Mouse (Mus musculus): ENCODE measurements around the gene Gpc5.

The Gpc5 gene

DNA sequence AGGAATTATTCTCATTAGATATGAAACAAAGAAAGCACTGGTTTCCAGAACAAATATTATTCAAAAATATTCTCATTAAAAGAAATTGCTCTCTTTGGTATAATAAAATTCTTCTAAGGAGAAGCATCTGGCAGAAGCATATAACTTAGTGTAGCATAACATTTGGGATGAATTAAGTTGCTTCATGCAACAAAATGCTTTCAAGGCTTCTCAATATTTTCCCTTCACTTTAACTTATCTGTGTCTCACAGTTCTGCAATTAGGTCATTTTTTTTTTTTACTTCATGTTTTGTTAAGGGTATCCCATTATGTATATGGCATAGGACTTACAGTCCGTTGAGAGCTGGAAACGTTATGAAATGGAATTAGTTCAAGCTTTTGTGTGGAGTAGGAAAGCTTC lies 250.6 kb downstream of the Gpc5 start:
- DNase-seq (ENCODE audit: extremely low read depth, insufficient read length, low spot score), result no peak

DNA sequence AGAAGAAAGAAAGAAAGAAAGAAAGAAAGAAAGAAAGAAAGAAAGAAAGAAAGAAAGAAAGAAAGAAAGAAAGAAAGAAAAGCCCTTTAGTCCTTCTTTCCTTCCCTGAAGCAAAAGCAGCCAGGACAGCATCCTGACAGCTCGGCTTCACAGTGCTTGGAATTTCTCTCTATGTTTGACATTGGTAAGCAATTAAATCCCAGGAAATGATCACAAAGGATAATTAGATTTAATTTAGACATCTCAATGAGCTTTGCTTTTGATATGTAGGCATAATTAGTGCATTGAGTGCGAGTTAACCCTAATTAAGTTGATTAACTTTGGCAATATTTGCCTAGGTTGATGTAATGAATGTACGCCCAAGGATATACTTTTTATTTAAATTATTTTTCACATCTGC lies 257.4 kb downstream of the Gpc5 start:
- DNase-seq (ENCODE audit: extremely low read depth, insufficient read length, low spot score), result no peak

DNA sequence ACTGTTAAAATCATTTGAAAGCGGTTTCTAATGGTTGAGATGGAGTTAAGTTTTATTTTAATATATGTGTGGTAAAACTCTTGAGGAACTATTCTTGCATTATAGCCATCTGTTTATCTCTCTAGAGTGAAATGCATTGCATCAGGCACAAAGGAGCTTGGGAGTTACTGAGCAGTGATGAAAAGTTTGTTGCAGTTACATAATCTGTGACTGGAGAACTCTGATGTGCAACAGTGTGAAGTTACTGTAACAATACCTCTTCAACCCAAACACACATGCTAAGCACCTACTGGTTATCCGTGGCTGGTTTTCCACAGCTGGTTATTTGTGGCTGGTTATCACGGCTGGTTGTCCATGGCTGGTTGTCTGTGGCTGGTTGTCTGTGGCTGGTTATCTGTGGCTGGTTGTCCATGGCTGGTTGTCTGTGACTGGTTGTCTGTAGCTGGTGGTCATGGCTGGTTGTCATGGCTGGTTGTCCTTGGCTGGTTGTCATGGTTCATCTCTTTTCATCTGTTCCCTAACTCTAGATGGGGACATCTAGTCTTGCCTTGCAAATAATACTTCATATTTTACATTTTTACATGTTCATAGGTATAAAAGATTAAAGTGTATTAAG lies 273.4 kb downstream of the Gpc5 start:
- no peak for DNase-seq (ENCODE audit: extremely low read depth, insufficient read length, low spot score)

DNA sequence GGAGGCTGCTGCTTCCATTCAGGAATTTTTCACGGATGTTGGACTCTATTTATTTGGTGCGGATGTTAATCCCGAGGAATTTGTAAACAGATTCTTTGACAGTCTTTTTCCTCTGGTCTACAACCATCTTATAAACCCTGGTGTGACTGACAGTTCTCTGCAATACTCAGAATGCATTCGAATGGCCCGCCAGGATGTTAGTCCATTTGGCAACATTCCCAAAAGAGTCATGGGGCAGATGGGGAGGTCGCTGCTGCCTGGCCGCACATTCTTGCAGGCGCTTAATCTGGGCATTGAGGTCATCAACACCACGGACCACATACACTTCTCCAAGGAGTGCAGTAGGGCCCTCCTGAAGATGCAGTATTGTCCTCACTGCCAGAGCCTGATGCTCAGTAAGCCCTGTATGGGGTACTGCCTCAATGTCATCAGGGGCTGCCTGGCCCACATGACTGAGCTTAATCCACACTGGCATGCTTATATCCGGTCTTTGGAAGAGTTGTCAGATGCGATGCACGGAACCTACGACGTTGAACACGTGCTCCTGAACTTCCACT lies 277.7 kb downstream of the Gpc5 start:
- DNase-seq (ENCODE audit: extremely low read depth, insufficient read length, low spot score), result no peak

DNA sequence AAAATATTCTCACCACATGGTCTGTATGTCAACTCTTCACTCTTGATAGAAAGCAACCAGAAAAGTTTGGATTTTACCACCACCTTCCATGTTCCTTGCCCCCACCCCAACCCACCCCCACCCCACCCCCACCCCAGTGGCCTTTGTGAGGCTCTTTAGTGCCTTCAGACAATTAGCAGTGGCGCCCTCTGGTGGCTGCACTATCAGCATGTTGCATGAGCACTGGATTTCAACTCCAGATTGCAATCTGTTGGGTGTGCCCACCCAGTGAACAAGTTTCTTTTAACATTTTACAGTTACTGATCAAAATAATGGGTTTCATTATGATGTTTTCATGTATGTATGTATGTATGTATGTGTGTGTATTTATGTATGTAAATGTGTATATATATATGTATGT lies 279.1 kb downstream of the Gpc5 start:
- no peak for DNase-seq (ENCODE audit: extremely low read depth, insufficient read length, low spot score)

DNA sequence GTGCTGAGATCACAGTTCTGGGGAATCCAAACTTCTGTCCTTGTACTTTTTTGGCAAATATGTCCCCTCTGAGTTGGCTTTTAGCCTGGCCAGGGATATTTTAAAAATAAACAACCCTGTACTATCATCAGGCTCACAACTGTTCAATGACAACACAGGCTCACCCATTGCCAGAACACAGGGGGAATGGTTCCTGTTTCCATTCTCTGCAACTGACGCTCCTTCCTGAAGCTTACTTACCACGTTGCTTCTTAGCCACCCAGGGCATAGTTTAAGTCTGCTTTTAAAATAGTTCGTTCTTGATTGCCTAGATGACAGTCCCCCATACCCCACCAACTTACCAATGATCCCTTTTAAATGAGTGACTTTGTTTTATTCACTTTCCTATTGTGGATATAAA lies 299.8 kb downstream of the Gpc5 start:
- no peak for DNase-seq (ENCODE audit: extremely low read depth, insufficient read length, low spot score)

DNA sequence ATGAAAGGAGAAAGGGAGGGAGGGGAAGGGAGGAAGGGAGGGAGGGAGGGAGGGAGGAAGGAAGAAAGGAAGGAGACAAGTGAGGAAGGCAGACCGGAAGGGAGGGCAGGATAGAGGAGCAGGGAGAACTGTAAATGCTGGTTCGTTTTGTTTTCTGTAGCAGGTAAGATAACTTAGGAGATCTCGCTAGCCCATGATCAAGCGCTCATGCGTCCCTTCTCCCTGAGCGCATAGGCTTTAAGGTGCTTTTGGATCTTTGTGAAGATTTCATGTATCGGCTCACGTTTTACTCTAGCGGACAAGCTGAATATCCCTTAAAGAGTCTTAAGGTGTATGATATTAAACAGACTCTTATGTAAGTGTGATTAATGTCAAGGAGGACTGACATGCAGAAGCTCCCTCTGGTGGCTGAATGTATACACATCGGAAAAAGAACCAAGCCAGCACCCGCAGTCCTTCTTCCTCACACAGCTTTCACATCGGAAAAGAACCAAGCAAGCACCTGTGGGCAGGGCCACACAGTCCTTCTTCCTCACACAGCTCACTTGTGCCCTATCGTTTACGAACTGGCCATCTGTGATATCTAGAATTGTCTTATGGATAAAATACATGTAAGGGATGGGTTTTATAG lies 301.0 kb downstream of the Gpc5 start:
- no peak for DNase-seq (ENCODE audit: extremely low read depth, insufficient read length, low spot score)

DNA sequence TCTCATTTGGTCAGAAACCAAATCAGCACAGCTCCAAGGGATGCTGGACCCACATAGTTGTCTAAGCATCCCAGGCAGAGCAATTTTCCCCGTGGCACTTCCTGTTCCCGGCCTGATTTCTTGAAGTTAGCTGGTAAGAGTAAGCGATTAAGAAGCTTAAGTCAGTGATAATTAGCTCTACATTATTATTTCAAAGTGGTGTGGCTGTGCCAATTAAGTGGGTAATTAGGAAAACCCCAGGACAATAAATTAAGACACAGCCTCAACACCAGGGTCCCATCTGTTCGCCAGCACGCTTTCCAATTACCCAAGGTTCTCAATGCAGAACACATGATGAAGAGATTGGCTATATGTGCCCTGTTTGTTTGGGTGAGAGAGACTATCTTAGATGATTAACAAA lies 314.6 kb downstream of the Gpc5 start:
- DNase-seq (ENCODE audit: extremely low read depth, insufficient read length, low spot score), result no peak

DNA sequence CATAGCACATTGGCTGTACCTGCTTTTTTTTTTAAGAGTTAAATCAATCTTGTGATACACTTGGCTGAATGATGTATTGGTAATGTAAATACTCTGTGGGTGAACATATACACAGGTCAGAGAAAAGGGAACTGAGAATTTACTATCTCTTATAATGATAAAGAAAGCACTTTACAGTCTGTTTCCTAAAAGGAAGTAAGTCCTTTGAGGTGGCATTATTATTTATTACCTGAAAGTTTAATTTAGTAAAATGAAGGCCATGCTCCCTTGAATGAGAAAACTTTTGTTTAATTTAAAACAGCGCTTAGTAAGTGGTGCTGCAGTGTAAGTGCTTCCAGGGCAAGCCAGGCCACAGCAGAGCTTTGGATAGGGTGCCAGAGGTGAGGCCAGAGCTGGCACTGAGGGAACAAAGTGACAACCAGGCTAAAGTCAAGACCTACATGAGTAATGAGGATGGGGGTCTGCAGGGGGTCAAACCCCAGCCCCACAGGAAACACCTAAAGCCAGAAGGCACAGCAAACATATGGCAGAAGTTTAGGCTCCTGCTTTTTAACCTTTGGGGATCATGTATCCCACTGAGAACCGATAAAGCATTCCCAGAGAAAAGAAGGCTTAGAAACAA lies 315.4 kb downstream of the Gpc5 start:
- no peak for DNase-seq (ENCODE audit: extremely low read depth, insufficient read length, low spot score)

DNA sequence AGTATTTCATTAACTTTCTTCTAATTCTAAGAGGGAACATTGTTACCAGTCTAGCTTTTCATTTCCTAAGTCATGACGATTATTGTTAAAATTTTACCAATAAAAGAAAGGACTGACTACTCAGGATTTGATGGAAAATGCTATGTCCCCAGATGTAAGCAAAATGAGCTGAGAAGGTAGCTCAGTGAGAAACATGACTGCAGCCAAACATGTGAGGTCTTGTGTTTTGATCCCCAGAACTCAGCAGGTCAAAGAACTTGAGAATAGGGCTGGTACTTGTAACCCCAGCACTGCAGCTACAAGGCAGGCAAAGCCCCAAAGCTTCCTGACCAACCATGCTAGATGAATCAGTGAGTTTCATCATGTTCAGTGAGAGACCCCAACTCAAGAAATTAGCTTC lies 318.9 kb downstream of the Gpc5 start:
- no peak for DNase-seq (ENCODE audit: extremely low read depth, insufficient read length, low spot score)

DNA sequence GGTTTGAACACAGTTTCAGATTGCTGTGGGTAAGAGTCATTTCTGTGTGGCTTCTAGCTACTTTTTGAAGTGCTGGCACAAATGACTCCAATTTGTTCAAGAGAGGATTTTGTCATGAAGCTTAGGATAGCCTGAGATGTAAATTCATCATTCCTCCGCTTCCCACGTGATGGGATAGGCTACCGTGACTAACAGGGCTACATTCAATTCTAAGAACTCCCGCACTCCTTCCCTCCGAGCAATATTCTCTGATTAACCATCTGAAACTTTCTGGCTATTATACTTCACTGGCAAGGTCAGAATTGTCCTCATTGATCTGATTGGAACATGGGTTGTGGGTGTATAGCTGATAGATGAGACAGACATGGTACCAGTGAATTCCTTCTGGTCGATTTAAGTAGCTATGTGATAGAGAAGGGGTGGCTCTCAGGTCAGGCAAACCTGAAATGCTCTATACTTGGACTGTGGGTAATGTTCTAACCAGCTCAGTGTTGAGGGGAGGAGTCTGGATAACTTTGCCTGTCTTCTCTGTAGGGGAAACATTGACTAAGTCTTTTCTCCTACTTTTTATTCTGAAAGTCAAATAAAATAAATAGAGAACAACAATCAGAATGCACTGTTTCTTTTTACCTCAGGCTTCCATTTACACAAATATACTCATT lies 319.6 kb downstream of the Gpc5 start:
- no peak for DNase-seq (ENCODE audit: extremely low read depth, insufficient read length, low spot score)

DNA sequence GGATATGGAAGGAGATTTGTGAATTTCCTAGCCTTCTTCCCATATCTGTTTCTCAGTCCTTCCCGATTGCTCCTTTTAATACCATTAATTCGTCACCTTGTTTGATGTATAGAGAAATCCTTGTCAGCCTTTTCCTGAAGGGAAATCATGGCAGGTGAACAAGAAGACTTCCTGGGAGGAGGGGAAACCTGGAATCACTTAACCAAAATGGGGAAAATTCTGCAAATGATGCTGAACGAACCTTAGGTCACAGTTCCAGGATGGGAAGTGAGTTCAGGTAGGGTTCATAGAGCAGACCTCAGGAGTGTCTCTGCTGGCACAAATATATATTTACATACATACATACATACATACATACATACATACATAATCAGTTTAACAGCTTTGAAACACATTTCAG lies 320.8 kb downstream of the Gpc5 start:
- DNase-seq (ENCODE audit: extremely low read depth, insufficient read length, low spot score), result no peak

DNA sequence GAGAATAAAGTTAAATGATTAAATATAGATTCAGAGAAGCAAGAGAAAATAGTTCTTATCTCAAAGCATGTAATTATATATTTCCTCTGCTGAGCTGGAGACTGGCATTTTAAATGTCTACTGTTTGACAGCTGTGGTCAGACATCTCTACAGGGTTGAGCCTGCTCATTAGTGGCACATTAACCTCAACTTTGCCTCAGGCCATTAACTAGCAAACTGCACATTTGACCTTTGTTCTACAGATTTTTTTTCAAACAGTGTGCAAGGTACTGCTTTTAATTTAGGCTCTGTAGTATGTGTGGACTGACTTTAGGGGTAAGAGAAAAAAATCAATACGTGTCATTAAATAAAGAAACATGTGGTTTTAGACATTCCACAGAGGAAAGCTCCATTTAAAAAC lies 321.4 kb downstream of the Gpc5 start:
- no peak for DNase-seq (ENCODE audit: extremely low read depth, insufficient read length, low spot score)

DNA sequence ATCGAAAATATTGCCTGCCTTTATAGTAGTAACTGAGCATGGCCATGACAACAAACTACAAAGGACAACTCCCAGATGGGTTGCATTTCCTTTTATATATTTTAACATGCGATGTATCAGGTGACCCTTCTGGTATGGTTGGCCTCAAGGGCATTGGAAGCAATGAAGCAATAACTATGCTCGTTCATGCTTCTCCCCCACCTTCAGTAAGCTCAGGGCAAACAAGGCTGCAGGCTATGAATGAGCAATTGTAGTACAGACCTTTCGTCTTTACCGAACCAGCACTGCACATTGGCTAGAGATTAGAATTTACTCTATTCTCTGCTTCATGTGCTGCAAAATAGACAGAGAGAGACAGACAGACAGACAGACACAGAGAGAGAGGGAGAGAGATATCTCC lies 322.5 kb downstream of the Gpc5 start:
- no peak for DNase-seq (ENCODE audit: extremely low read depth, insufficient read length, low spot score)

DNA sequence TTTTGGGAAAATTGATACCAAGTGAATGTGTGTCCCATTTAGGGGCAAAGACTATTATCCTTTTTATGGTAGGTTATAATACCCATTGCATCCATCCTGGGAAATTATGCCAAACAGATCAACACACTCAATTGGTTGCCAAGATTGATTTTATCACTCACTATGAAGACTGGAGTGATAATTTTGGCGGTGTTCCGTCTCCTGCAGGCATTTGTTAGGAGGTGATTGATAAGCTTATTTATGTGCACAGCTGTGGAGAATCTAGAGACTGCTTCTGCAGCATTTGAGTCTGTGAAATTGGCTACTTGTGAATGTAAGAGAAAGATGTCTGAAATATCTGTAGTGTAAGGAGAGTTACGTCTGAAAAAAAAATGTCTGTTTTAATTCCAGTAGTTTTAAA lies 340.0 kb downstream of the Gpc5 start:
- DNase-seq (ENCODE audit: extremely low read depth, insufficient read length, low spot score), result no peak

DNA sequence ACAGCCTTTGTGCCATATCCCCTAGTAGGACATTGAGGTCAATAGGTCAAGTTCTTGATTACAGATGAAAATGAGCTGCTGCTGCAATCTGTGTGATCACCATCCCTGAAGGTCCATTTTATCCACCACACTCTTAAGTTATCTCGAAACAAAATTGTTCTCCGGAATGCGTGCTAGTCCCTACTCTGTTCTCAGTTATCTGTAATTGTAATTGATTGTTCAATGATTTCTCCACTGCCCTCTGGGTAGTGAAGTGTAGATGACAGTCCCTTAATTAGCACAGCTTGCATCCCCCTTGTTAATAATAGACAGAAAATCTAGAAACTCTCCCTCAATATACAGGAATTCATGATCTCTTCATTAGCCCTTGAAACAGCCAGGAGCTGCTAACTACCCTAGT lies 340.4 kb downstream of the Gpc5 start:
- no peak for DNase-seq (ENCODE audit: extremely low read depth, insufficient read length, low spot score)

DNA sequence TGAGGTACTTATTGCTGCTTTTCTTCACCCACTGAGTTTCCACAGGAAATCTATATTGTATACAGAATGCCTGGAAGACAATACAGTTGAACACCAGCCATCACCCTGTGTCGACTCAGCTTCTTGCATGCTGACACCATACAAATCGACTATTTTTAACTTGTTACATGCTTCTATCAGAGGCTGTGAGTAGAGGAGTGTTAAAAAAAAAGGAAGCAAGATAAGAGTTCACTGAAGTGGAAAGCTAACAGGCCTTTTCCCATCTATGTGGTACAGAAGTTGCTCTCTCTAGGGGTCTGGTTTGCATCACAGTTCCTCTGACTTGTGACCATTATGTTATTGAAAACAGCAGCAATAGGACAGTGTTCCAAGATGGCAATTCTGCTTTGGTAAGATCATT lies 344.6 kb downstream of the Gpc5 start:
- no peak for DNase-seq (ENCODE audit: extremely low read depth, insufficient read length, low spot score)

DNA sequence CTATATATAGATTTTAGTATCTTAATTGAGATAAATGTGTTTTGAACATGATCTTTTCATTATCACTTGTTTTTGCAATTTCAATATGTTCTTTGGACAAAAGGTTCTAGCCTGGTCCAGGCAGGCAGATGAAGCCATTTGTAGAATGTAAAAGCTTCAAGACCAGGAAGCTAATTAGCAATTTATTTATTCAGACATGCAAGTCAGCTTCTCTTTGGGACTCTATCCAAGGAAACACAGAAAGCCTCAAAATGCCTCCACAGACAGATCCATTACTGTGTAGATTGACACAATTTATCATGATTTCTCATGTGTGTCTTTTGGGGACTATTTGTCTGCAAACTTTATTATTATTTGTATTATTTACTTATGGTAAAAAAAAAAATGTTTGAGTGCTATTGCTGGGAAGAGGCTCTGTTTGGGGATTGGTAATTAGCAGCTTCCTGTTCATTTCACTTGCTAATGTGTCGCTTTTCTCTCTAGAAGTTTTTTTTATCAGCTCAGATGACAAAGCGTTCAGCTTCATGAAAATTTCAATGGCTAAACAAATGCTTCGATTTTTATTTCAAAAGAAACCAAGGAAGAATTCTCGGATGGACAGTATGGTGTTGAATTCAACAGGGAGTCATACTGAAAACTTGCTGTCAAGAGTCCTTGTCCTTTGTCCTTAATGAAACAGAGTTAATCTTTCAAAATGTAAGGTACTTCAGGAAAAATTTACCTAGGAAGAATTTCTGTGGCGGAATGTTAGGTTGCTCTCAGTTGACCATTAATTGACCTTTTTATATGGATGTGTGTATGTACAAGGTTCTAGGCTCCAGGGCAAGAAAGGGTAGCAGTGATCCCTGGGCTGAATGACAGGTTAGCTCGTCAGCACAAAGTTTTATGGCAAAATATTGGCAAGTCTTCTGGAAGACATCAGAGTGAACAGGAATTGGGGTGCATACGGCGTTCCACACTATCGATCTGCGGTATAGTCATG lies 353.1 kb downstream of the Gpc5 start:
- no peak for DNase-seq (ENCODE audit: extremely low read depth, insufficient read length, low spot score)

DNA sequence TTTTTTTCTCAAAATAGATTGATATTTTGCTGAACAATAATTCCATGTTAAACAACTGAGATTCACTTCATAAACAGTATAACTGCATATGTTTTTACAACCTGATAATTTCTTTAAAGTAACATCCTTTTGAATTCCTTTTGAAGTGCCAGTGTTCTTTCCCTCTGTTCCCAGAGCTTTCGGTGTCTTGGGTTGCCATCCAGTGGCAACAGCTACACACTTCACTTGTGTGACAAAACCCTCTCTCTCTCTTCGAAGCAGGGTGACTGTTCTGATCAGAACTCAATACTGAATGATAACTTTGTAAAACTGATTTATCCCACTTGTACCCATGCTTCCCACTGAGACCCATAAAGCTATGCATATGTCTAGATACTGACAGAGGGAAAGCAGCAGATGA lies 358.9 kb downstream of the Gpc5 start:
- DNase-seq (ENCODE audit: extremely low read depth, insufficient read length, low spot score), result no peak

DNA sequence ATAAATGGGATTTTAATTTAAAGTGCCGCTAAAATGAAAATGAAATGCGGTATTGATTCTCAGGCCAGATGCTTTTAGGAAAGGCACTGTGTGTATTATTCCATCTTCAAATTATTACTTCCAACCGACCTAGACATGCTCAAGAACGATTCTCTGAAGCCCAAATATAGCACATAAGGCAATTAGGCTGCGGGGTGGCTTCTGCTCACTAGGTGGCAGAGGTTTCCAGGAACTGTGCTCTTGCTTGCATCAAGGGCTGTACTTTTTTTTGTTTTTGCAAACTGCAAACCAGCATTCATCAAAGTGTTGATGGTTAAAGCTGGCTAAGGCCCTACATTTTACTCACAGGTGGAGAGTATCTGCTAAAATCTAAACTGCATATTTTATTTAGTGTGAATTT lies 375.9 kb downstream of the Gpc5 start:
- DNase-seq (ENCODE audit: extremely low read depth, insufficient read length, low spot score), result no peak

DNA sequence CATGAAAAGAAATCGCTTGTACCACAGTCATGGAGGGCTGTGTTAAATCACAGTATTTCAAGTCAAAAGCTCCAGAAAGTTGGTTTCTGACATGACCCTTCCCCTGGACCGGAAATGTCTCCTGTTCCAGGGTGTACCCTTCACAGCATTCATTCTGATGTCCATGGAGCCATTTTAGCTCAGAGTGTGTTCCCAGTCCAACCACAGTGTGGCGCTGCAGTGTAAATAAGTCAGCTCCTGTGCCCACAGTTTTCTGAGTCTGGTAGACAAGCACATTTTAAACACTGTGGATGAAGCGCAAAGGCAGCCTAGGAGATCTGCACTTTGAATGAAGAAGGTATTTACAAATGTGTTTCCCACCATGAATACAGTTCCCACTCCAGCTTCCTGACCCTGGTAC lies 383.2 kb downstream of the Gpc5 start:
- DNase-seq (ENCODE audit: extremely low read depth, insufficient read length, low spot score), result no peak

All from 3134 (cell line).